10 mouse cellular contexts compared by ENCODE assay signal in the genomic region with DNA sequence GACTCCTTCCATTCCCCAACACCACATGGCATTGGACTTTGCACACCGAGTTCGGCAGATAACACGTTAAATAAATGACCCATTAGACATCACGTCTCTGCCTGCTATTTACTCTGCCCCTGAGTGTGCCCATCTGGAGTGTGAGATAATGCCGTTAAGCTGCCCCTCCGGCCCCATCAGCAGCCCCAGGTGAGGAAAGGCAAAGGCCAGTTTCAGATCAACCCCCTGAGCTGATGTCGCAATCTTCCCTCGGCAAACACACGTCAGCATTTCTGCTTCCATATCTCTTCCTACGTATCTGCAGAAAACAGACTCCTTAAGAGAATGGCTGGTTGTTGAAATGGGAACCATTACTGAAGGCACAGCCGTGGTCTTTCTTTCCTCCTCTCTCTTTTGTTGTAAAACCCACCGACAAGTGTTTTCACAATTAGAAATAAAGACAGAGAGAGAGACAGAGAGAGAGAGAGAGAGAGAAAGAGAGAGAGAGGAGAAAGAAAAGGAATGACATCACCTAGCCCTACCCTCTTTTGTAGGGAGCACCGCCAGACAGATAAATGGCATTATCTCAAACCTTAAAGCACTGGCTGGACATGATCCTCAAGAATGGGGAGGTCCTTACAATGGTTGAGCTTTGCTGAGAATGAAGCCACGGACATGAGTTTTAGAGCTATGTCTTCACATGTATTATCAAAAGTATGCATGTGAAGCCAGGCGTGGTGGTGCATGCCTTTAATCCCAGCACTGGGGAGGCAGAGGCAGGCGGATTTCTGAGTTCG. TPM values are rescaled to one million over a fixed set of nuclear protein-coding genes. Genes with fewer than 3 reads are reported as not detected.
A peak's percentile ranks its signal among the peaks of the same experiment; 100 is the strongest.
DNase-seq lines count a peak whose midpoint lies in the region; ATAC-seq lines count a peak whose summit lies in the region.
"Had no signal": no experiment of that assay in that cellular context is flagged by ENCODE, and none has a peak within 500 bp of the region (broad histone marks: within the 10 kb centered on the region; RNA-seq: fewer than 3 reads in every experiment).

No protein-coding gene starts in this region.

- H3K4me1 ChIP-seq in hindbrain, embryonic 12.5 days: peaks cover 5% of the 10 kb centered on the region; the same call in 1 of the 2 replicates
- H3K4me1 ChIP-seq in liver, embryonic 12.5 days: peaks cover 84% of the 10 kb centered on the region

- WGBS in hindbrain, embryonic 12.5 days: 62% methylated on average over 17 of the region's 17 CpGs
- 17% methylated on average over 17 of the region's 17 CpGs for WGBS in liver, embryonic 12.5 days (ENCODE audit: insufficient replicate concordance)

- no peaks in the 10 kb centered on the region for H3K27me3 ChIP-seq in hindbrain, embryonic 12.5 days
- H3K27me3 ChIP-seq in liver, embryonic 12.5 days (replicated peaks): no peaks in the 10 kb centered on the region

- H3K4me3 ChIP-seq in hindbrain, embryonic 12.5 days: no peak overlapping the region
- peak overlapping the region; percentile 28 for H3K4me3 ChIP-seq in liver, embryonic 12.5 days
- H3K4me3 ChIP-seq: layer of hippocampus, adult 2 months had no signal

- peak; percentile 49; the same call in 1 of the 2 replicates for ATAC-seq in hindbrain, embryonic 12.5 days (ENCODE audit: low FRiP score)
- ATAC-seq in liver, embryonic 12.5 days: peak; percentile 95
- no peak for ATAC-seq in activated CD4-positive, CD25-positive, alpha-beta regulatory T cell, adult 4 months

- H3K27ac ChIP-seq in hindbrain, embryonic 12.5 days: peak overlapping the region; percentile 12; the same call in 1 of the 2 replicates
- peak overlapping the region; percentile 97 for H3K27ac ChIP-seq in liver, embryonic 12.5 days
- H3K27ac ChIP-seq: layer of hippocampus, adult 2 months had no signal

- DNase-seq in lung, adult 18-20 months: peak; percentile 56 to 70
- DNase-seq in lung, postnatal 14 days: no peak
- DNase-seq in spleen, postnatal 4 days (ENCODE audit: low spot score in 2 of 2): peak; percentile 78
- no peak for DNase-seq in right cerebral cortex, postnatal 14 days
- no peak for DNase-seq in gastrocnemius, postnatal 4 days (ENCODE audit: low spot score in 2 of 2)
- DNase-seq: right cerebral cortex, adult 18-20 months had no signal

- H3K9me3 ChIP-seq in hindbrain, embryonic 12.5 days (replicated peaks): no peaks in the 10 kb centered on the region
- no peaks in the 10 kb centered on the region for H3K9me3 ChIP-seq in liver, embryonic 12.5 days (replicated peaks)

- no peaks in the 10 kb centered on the region for H3K36me3 ChIP-seq in hindbrain, embryonic 12.5 days
- no peaks in the 10 kb centered on the region for H3K36me3 ChIP-seq in liver, embryonic 12.5 days

- H3K9ac ChIP-seq in hindbrain, embryonic 12.5 days: no peak overlapping the region
- peak overlapping the region; percentile 74 for H3K9ac ChIP-seq in liver, embryonic 12.5 days

- H3K4me2 ChIP-seq in hindbrain, embryonic 12.5 days (replicated peaks): 0 out of 2 replicates have a peak overlapping the region, but pooled peaks have one; percentile 8
- H3K4me2 ChIP-seq in liver, embryonic 12.5 days: peak overlapping the region; percentile 64

RNA-seq across cellular contexts. Expression of a gene that starts 23.2 kb away (rescaled TPM):
- 44.9 and 49.4 TPM in 2 replicates for polyA plus RNA-seq in hindbrain, embryonic 12.5 days (2016; fragmentation: Nextera tagmentation; extraction: Ambion mirVana)
- 76.7 and 78.3 TPM in 2 replicates for polyA plus RNA-seq in liver, embryonic 12.5 days (2016; fragmentation: Nextera tagmentation; extraction: Ambion mirVana)
- polyA plus RNA-seq in activated CD4-positive, CD25-positive, alpha-beta regulatory T cell, adult 4 months (2017; shearing (Covaris generic)): 10 to 100 TPM; 37.1 to 42.3 TPM
- 10 to 100 TPM; 37.1 to 41.4 TPM for total RNA-seq in gastrocnemius, postnatal 4 days (2021)

RNA-seq across cellular contexts. Expression of a gene that starts 45.1 kb away (rescaled TPM):
- not detected in 2 replicates for polyA plus RNA-seq in hindbrain, embryonic 12.5 days (2016; fragmentation: Nextera tagmentation; extraction: Ambion mirVana)
- polyA plus RNA-seq in liver, embryonic 12.5 days (2016; fragmentation: Nextera tagmentation; extraction: Ambion mirVana): not detected in 2 replicates
- polyA plus RNA-seq in activated CD4-positive, CD25-positive, alpha-beta regulatory T cell, adult 4 months (2017; shearing (Covaris generic)): not detected
- not detected for total RNA-seq in gastrocnemius, postnatal 4 days (2021)
- total RNA-seq: layer of hippocampus, adult 2 months had no signal

RNA-seq across cellular contexts. Expression of a gene that starts 47.9 kb away (rescaled TPM):
- 0.16 TPM in 1 of 2 replicates, not detected in the other for polyA plus RNA-seq in hindbrain, embryonic 12.5 days (2016; fragmentation: Nextera tagmentation; extraction: Ambion mirVana)
- polyA plus RNA-seq in liver, embryonic 12.5 days (2016; fragmentation: Nextera tagmentation; extraction: Ambion mirVana): not detected in 2 replicates
- polyA plus RNA-seq in activated CD4-positive, CD25-positive, alpha-beta regulatory T cell, adult 4 months (2017; shearing (Covaris generic)): under 1 TPM in 1 of 2 experiments, not detected in 1; 0.81 TPM
- not detected for total RNA-seq in gastrocnemius, postnatal 4 days (2021)
- total RNA-seq: layer of hippocampus, adult 2 months had no signal

Comparison
In these comparisons a context has a peak if more than half of its experiments do, and no peak if none do; other contexts are left out.
1. DNase-seq: peak in lung, adult 18-20 months (2 of 2) and spleen, postnatal 4 days (2 of 2); none in lung, postnatal 14 days (single experiment), right cerebral cortex, postnatal 14 days (single experiment) and gastrocnemius, postnatal 4 days (0 of 2).